Mouse (Mus musculus): ENCODE measurements around the gene Chn2. TPM values are rescaled to one million over a fixed set of nuclear protein-coding genes. Genes with fewer than 3 reads are reported as not detected.

The Chn2 gene
- polyA plus RNA-seq, 1 experiment from 2014 or later: 26.0 TPM

GRCm38 (mm10) chr6:54038866-54039265, 488 bp upstream of the Chn2 start:
- Histone ChIP-seq H3K9me3 (ENCODE audit: control insufficient read depth, low read length) (no peaks in the 10 kb centered on the region), H3K4me1 (ENCODE audit: control insufficient read depth, insufficient read depth, low read length) (peaks cover 12% of the 10 kb centered on the region; the same call in 1 of the 2 replicates), H3K4me2 (peak overlapping the region; percentile 93), H3K27ac (ENCODE audit: low read depth, low read length) (peak overlapping the region; percentile 73), H3K4me3 (ENCODE audit: low read depth, low read length) (peak overlapping the region; percentile 61), H3K36me3 (ENCODE audit: control insufficient read depth, insufficient read depth, low read length) (no peaks in the 10 kb centered on the region), H3K9ac (ENCODE audit: low read length) (peak overlapping the region; percentile 78), H3K27me3 (ENCODE audit: control insufficient read depth, insufficient read depth, low read length) (peaks cover 10% of the 10 kb centered on the region; the same call in 1 of the 2 replicates)
- DNase-seq (ENCODE audit: low spot score, missing footprints) (peak; percentile 91), ATAC-seq (ENCODE audit: low FRiP score) (no peak)
- 8% methylated on average over 10 of the region's 10 CpGs for WGBS

- peaks cover 12% of the 10 kb centered on the region; the same call in 1 of the 2 replicates for H3K4me1 ChIP-seq (ENCODE audit: control insufficient read depth, insufficient read depth, low read length)
- no peaks in the 10 kb centered on the region for H3K36me3 ChIP-seq (ENCODE audit: control insufficient read depth, insufficient read depth, low read length)
- peak overlapping the region; percentile 73 for H3K27ac ChIP-seq (ENCODE audit: low read depth, low read length)
- peak overlapping the region; percentile 78 for H3K9ac ChIP-seq (ENCODE audit: low read length)
- peak; percentile 97 for DNase-seq (ENCODE audit: low spot score, missing footprints)
- H3K4me3 ChIP-seq (ENCODE audit: low read depth, low read length): peak overlapping the region; percentile 61
- peak; percentile 82 for ATAC-seq (ENCODE audit: low FRiP score)
- under 1% methylated on average over 62 of the region's 62 CpGs for WGBS
- peak overlapping the region; percentile 93 for H3K4me2 ChIP-seq
- no peaks in the 10 kb centered on the region for H3K9me3 ChIP-seq (ENCODE audit: control insufficient read depth, low read length)
- peaks cover 10% of the 10 kb centered on the region; the same call in 1 of the 2 replicates for H3K27me3 ChIP-seq (ENCODE audit: control insufficient read depth, insufficient read depth, low read length)
These were observed 572 bp downstream of the Chn2 start for GRCm38 (mm10) chr6:54039805-54040447.

- no peaks in the 10 kb centered on the region for H3K36me3 ChIP-seq (ENCODE audit: control insufficient read depth, insufficient read depth, low read length)
- no peak for DNase-seq (ENCODE audit: low spot score, missing footprints)
- H3K27me3 ChIP-seq (ENCODE audit: control insufficient read depth, insufficient read depth, low read length): peaks cover 10% of the 10 kb centered on the region; the same call in 1 of the 2 replicates
- peak; percentile 12; the same call in 1 of the 2 replicates for ATAC-seq (ENCODE audit: low FRiP score)
- H3K4me3 ChIP-seq (ENCODE audit: low read depth, low read length): peak overlapping the region; percentile 61
- H3K9me3 ChIP-seq (ENCODE audit: control insufficient read depth, low read length): no peaks in the 10 kb centered on the region
- H3K4me1 ChIP-seq (ENCODE audit: control insufficient read depth, insufficient read depth, low read length): peaks cover 12% of the 10 kb centered on the region; the same call in 1 of the 2 replicates
- 16% methylated on average over 9 of the region's 9 CpGs for WGBS
- peak overlapping the region; percentile 78 for H3K9ac ChIP-seq (ENCODE audit: low read length)
- H3K27ac ChIP-seq (ENCODE audit: low read depth, low read length): no peak overlapping the region
- H3K4me2 ChIP-seq: peak overlapping the region; percentile 93
These were observed 1.1 kb downstream of the Chn2 start for GRCm38 (mm10) chr6:54040448-54040844.

GRCm38 (mm10) chr6:54041386-54042043, 2.2 kb downstream of the Chn2 start:
- DNase-seq (ENCODE audit: low spot score, missing footprints) (peak; percentile 87), ATAC-seq (ENCODE audit: low FRiP score) (no peak)
- 22% methylated on average over 13 of the region's 13 CpGs for WGBS
- H3K36me3 ChIP-seq (ENCODE audit: control insufficient read depth, insufficient read depth, low read length): no peaks in the 10 kb centered on the region
- H3K9me3 ChIP-seq (ENCODE audit: control insufficient read depth, low read length): no peaks in the 10 kb centered on the region
- no peak overlapping the region for H3K9ac ChIP-seq (ENCODE audit: low read length)
- H3K4me1 ChIP-seq (ENCODE audit: control insufficient read depth, insufficient read depth, low read length): peaks cover 12% of the 10 kb centered on the region; the same call in 1 of the 2 replicates
- H3K4me2 ChIP-seq: peak overlapping the region; percentile 93
- no peak overlapping the region for H3K27ac ChIP-seq (ENCODE audit: low read depth, low read length)
- peaks cover 10% of the 10 kb centered on the region; the same call in 1 of the 2 replicates for H3K27me3 ChIP-seq (ENCODE audit: control insufficient read depth, insufficient read depth, low read length)
- H3K4me3 ChIP-seq (ENCODE audit: low read depth, low read length): no peak overlapping the region; the same call in 1 of the 2 replicates

- no peak overlapping the region for H3K27ac ChIP-seq (ENCODE audit: low read depth, low read length)
- H3K4me3 ChIP-seq (ENCODE audit: low read depth, low read length): no peak overlapping the region
- H3K36me3 ChIP-seq (ENCODE audit: control insufficient read depth, insufficient read depth, low read length): no peaks in the 10 kb centered on the region
- no peaks in the 10 kb centered on the region for H3K9me3 ChIP-seq (ENCODE audit: control insufficient read depth, low read length)
- no peak overlapping the region for H3K9ac ChIP-seq (ENCODE audit: low read length)
- peaks cover 12% of the 10 kb centered on the region; the same call in 1 of the 2 replicates for H3K4me1 ChIP-seq (ENCODE audit: control insufficient read depth, insufficient read depth, low read length)
- H3K4me2 ChIP-seq: no peak overlapping the region; the same call in 1 of the 2 replicates
- DNase-seq (ENCODE audit: low spot score, missing footprints) (no peak), ATAC-seq (ENCODE audit: low FRiP score) (no peak)
- whole genome bisulfite sequencing: 77% methylated on average over 1 of the region's 1 CpGs
- H3K27me3 ChIP-seq (ENCODE audit: control insufficient read depth, insufficient read depth, low read length): peaks cover 10% of the 10 kb centered on the region; the same call in 1 of the 2 replicates
These were observed 2.8 kb downstream of the Chn2 start for GRCm38 (mm10) chr6:54042142-54042541.

GRCm38 (mm10) chr6:54043536-54043935, 4.2 kb downstream of the Chn2 start:
- H3K36me3 ChIP-seq (ENCODE audit: control insufficient read depth, insufficient read depth, low read length): no peaks in the 10 kb centered on the region
- no peaks in the 10 kb centered on the region for H3K9me3 ChIP-seq (ENCODE audit: control insufficient read depth, low read length)
- DNase-seq (ENCODE audit: low spot score, missing footprints) (no peak), ATAC-seq (ENCODE audit: low FRiP score) (no peak)
- H3K27me3 ChIP-seq (ENCODE audit: control insufficient read depth, insufficient read depth, low read length): peaks cover 8% of the 10 kb centered on the region; the same call in 1 of the 2 replicates
- H3K4me2 ChIP-seq: no peak overlapping the region
- H3K9ac ChIP-seq (ENCODE audit: low read length): no peak overlapping the region
- WGBS: 81% methylated on average over 5 of the region's 5 CpGs
- no peak overlapping the region for H3K27ac ChIP-seq (ENCODE audit: low read depth, low read length)
- peaks cover 15% of the 10 kb centered on the region; the same call in 1 of the 2 replicates for H3K4me1 ChIP-seq (ENCODE audit: control insufficient read depth, insufficient read depth, low read length)
- no peak overlapping the region for H3K4me3 ChIP-seq (ENCODE audit: low read depth, low read length)

GRCm38 (mm10) chr6:54045748-54046721, 6.7 kb downstream of the Chn2 start:
- 84% methylated on average over 8 of the region's 8 CpGs for WGBS
- H3K9ac ChIP-seq (ENCODE audit: low read length): no peak overlapping the region
- H3K9me3 ChIP-seq (ENCODE audit: control insufficient read depth, low read length): no peaks in the 10 kb centered on the region
- ATAC-seq (ENCODE audit: low FRiP score) (no peak), DNase-seq (ENCODE audit: low spot score, missing footprints) (no peak)
- no peak overlapping the region for H3K4me2 ChIP-seq
- H3K36me3 ChIP-seq (ENCODE audit: control insufficient read depth, insufficient read depth, low read length): no peaks in the 10 kb centered on the region
- H3K4me3 ChIP-seq (ENCODE audit: low read depth, low read length): no peak overlapping the region
- H3K27ac ChIP-seq (ENCODE audit: low read depth, low read length): no peak overlapping the region
- 0 out of 2 replicates have a peak, but pooled peaks cover 2% of the 10 kb centered on the region for H3K4me1 ChIP-seq (ENCODE audit: control insufficient read depth, insufficient read depth, low read length)
- peaks cover under 1% of the 10 kb centered on the region; the same call in 1 of the 2 replicates for H3K27me3 ChIP-seq (ENCODE audit: control insufficient read depth, insufficient read depth, low read length)

GRCm38 (mm10) chr6:54046884-54047747, 7.8 kb downstream of the Chn2 start:
- WGBS: 76% methylated on average over 11 of the region's 11 CpGs
- no peak overlapping the region for H3K4me3 ChIP-seq (ENCODE audit: low read depth, low read length)
- DNase-seq (ENCODE audit: low spot score, missing footprints) (no peak), ATAC-seq (ENCODE audit: low FRiP score) (no peak)
- no peaks in the 10 kb centered on the region for H3K9me3 ChIP-seq (ENCODE audit: control insufficient read depth, low read length)
- no peak overlapping the region for H3K27ac ChIP-seq (ENCODE audit: low read depth, low read length)
- no peaks in the 10 kb centered on the region for H3K27me3 ChIP-seq (ENCODE audit: control insufficient read depth, insufficient read depth, low read length)
- 0 out of 2 replicates have a peak, but pooled peaks cover 2% of the 10 kb centered on the region for H3K4me1 ChIP-seq (ENCODE audit: control insufficient read depth, insufficient read depth, low read length)
- no peaks in the 10 kb centered on the region for H3K36me3 ChIP-seq (ENCODE audit: control insufficient read depth, insufficient read depth, low read length)
- H3K9ac ChIP-seq (ENCODE audit: low read length): no peak overlapping the region
- H3K4me2 ChIP-seq: no peak overlapping the region

Measured in midbrain, embryonic 11.5 days (tissue).